Mouse (Mus musculus): ENCODE measurements around the gene Zbtb38.

The Zbtb38 gene

DNA sequence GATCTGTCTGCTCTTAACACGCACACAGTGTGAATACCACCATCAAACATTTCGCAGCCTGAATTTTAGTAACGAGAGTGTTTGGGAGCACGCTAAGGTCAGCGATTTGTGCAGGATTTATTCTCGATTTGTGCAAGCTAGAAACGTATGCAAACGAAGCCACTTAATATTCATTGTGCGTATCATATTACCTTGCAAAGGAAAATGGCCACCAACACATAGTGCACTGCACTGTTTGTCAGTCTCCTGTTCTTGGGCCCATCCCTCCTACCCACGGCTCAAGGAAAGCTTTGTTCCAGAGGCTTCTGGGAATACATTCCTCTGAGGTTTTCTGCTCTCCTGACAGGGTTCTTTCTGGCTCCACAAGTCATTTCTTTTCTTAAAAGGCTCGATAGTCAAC lies 37.5 kb downstream of the Zbtb38 start:
- DNase-seq (ENCODE audit: low read depth in 1 of 2, low spot score in 2 of 2) = no peak

DNA sequence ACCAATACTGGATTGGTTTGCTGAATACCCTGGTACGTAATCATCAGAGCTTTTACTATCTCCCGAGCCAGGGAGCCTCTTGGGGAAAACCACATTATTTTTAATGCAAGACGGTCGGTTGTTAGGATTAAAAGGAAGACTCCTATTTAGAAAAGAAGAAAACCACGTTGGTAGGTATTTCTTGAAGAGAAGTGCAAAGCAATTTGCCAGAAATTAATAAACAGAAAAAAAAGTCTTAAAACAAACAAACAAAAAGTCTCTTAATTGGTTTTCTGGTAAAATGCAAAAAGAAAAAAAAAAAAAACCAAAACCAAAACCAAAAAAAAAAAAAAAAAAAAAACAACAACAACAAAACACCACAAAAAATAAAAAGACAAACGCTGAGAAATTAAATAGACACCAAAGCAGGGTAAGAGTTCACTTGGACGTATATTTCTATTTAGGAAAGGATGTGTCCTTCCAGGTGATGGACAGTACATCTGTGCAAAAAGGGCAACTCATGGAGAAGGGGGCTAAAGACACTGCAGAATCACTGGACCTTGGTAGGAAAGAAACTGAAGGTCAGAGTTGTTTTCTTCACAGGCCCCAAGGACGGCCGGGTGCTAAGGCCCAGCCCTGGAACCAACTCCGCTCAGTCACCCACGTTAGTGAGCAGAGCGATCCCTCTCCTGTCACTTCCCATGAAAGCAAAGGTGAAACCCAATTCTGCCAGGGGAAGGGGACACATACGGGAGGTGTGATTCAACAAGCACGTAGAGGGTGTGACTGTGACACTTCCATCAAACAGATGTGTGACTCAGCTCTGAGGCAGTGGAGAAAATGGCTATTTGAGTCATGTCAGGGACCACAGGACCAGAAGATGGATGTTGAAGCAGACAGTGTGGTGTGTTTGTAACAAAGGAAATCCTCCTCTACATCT lies 38.9 kb downstream of the Zbtb38 start:
- DNase-seq (ENCODE audit: low read depth in 1 of 2, low spot score in 2 of 2) = no peak

DNA sequence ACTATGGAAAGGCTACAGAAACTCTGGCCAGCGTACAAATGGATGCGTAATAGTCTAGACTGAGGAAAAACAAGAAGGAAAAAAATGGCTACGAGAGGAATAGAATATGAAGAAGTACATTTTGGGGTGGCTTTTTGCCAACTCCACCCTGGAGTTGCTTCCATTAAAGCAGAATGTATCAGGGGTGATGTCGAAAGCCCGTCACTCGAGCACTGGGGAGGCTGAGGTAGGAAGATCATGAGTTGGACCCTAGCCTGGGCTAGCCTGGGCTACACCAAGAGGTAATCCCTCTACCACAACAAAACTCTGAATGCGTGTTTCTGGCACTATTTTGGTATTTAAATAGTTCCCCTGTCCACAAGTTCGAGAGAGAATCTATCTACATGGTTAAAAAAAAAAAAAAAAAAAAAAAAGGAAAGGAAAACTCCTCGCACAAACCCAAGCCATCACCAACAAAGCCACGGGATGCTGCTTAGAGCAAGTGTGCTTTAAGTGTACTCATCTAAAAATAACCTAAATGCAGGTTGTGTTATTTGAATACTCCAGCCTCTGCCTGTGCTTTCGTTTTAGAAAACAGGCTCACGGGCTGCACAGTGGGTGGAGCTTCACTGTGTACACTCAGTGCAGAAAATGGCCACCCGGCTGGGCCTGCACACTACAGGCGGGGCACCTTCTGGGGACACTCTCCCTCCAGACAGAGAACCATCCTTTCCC lies 39.7 kb downstream of the Zbtb38 start:
- no peak for DNase-seq (ENCODE audit: low read depth in 1 of 2, low spot score in 2 of 2)

DNA sequence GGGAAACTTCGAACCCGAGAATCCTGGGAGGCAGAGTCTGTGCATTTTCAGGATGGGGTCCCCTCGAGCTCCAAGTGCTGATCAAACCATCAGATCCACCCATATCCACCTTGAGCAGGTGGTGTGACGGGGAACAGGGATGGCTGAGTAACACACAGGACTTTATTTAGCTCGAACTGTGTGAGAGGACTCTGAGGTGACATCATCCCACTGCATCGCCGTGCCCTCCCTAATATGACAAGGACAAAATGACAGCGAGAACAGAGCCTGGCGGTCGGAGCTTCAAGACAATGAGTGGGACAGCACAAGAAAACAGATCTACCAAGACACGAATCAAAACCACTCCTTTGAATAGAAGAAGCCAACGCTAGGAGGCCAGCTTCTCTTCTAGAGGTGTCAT lies 40.6 kb downstream of the Zbtb38 start:
- DNase-seq (ENCODE audit: low read depth in 1 of 2, low spot score in 2 of 2) = no peak

DNA sequence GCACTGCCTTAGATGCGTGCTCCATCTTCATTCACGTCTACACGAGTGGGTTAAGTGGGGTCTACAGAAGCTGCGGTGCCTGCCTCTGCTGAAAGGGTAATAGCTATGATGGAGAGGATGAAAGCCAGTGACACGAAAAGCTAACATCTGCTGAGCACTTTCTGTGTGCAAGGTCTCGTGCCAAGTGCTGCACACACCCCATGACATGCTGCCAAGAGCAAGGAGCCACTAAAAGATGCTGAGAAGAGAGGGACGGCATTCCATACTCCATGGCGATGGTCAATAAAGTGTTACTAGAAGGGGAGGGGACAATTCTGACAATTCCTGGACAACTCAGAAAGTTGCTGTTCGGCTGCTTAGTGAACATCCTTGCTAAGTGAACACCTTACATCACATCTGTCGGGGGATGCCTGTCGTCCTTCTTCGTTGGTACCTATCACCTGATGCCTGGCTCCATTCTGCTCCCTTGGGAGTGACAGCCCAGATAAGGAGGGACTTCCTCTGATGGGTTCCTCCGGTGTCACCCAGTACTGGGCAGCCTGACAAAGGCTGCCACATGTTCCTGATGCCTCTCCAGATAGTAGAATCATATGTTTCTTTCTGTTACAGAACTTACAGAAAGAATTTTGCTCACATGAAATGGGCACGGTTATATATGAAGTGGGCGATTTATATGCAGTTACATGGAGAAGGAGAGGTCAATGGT lies 42.2 kb downstream of the Zbtb38 start:
- DNase-seq (ENCODE audit: low read depth in 1 of 2, low spot score in 2 of 2) = no peak

DNA sequence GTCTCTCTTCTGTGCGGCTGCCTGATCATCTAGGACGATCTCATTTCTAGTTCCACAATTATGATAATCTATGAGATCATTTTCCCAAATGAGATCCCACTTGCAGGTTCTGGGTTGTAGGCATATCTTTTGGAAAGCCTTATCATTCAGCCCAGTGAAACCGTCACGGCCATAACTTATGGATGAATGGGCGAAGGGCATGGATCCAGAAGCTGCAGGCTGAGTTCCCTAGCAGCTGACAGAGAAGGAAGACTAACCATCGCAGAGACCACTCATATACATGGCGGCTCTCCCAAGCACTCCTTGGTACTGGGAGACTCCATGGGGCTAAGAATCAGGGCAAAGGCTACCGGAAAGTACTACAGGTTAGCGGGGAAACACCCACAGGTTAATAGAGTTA lies 43.7 kb downstream of the Zbtb38 start:
- DNase-seq (ENCODE audit: low read depth in 1 of 2, low spot score in 2 of 2) = no peak

DNA sequence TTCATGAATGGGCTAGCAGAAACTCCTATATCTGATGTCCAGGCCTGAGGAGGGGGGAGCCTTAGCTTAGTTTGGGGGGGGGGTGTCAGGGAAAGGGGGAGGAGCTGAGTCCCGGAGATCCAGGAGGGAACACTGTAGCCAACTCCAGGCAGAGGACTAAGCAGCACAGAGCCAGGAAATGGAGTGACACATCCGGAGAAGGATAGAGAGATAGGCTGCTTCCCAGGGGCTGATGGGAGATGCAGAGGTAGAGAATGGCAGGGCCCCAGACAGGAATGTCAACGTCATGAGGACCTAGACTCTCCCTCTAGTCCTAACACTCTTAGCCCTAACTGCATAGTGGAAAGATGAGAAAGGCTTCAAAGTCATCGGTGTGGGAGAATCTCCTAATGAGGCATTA lies 44.7 kb downstream of the Zbtb38 start:
- no peak for DNase-seq (ENCODE audit: low read depth in 1 of 2, low spot score in 2 of 2)

DNA sequence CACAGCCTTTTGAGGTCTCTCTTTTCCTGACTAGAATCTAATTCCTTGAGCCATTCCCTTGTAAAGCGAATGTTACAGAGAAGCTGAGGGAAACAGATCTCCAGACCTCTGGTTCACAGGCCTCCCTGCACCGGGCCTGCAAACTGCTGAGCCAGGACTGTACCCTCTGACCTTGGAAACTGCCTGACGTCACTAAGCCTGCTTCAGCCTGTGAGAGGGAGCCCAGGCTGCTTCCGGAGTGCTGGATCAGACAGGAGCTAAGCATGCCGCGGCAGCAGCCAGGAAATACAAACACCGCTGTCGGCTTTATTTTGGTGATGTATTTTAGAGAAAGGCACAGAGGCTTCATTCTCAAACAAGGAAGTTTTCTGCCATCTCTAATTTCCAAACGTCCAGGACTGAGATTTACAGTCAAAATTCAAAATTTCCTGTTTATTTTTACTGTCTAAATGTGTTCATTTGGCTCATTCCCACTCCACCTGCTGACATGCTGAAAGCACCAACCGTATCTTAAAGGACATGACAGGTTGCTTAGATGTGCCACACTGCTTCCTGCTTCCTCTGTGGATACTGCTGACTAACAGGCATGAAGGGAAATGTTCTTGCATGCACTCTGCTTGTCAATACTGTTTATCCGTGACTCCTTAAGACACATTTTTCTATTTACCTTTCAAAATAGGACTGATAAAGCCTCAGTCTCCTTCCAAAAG lies 46.9 kb downstream of the Zbtb38 start:
- no peak for DNase-seq (ENCODE audit: low read depth in 1 of 2, low spot score in 2 of 2)

DNA sequence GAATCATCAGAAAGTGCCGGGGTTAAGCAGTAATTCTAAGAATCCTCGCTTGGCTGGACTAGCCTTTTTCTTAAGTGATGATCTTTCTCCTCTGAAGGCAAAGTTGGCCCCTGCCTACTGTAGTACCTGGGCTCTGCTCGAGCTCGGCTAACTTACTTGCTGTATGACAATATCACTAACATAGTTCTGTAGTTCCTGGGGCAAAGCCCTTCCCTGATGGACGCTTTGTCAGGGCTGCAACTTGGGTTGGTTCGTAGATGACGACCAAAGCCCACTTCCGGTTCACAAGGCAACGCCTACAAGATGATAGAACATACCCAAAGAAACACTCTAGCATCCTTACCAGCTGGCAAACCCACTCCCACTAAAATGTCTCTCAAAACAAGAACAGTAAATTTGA lies 47.7 kb downstream of the Zbtb38 start:
- no peak for DNase-seq (ENCODE audit: low read depth in 1 of 2, low spot score in 2 of 2)

DNA sequence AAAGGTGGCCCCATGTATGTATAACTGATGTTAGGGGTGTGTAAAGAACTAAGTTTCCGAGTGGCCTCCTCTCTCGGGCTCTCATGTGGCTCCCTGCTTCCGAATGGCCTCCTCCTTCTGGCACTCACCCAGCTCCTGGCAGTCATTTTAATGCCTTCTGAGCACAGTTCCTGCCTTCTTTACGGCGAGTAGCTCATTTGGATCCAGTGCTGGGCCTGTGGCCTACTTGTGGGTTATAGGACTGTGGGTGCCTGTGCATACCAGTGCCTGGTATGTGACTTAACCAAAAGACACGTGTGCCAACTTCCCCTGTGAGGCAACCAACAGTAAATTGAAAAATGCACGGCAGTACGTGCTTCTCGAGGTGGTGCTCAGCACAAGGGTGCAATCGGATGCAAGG lies 50.7 kb downstream of the Zbtb38 start:
- no peak for DNase-seq (ENCODE audit: low read depth in 1 of 2, low spot score in 2 of 2)

DNA sequence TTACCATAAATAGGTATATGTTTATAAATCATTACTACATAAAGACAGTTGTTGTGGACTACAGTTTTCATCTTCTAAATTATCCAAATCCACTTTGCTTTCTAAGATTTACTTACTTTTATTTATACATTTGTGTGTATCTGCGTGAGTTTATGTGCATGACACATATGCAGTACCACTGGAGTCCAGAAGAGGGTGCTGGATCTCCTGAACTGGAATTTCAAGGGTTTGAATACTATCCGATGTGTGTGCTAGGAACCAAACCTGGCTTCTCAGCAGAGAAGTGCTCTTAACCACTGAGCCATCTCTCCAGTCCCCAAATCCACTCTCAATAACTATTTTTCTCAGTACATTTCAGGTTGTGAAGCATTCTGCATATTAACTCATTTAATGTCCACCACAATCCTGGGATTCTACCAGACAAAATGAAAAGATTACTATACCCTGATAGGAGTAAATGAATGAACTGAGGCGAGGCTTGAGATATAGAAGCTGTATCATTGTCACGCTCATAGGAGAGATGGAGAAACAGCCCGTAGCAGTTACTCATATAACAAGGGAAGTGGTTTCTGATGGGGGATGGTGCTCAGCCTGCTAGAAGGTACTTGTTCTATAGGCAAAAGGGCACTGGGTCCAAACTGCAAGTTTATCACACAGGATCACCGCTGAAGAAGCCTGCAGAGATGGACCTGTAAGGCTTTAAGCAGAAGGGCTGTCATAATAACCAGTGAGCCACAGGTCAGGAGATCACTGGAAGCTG lies 53.2 kb downstream of the Zbtb38 start:
- DNase-seq (ENCODE audit: low read depth in 1 of 2, low spot score in 2 of 2) = no peak

DNA sequence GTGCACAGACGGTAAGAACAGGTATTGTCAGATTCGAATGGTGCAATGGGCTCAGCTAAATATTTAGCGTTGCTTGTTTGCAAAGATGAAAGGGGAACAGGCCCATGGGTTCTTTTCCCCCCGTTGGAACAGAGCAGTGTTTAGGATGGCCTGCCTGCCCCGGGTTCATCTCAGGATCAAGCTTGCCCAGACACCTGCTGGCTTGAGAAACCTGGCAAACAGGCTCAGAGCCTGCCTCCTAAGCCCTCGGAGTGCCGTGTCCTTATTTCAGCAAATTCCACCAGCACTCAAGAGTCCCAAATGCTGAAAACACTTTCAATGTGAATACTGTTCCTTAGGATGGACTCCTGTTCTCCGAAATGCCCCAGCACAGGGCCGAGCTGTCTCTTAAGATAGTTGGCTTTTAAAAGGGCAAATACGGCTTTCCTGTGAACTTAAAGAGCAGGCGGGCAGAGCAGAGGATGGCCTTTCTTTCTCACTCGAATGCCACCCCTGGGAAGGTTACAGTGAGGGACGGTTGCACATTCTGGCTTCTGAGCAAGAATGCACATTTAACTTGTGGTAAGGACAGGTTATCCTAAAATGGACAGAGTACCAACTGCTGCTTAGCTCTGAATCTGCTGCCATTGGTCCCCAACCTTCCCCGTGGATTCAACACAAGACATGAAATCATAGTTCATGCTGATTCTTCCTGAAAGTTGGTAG lies 55.7 kb downstream of the Zbtb38 start:
- no peak for DNase-seq (ENCODE audit: low read depth in 1 of 2, low spot score in 2 of 2)

DNA sequence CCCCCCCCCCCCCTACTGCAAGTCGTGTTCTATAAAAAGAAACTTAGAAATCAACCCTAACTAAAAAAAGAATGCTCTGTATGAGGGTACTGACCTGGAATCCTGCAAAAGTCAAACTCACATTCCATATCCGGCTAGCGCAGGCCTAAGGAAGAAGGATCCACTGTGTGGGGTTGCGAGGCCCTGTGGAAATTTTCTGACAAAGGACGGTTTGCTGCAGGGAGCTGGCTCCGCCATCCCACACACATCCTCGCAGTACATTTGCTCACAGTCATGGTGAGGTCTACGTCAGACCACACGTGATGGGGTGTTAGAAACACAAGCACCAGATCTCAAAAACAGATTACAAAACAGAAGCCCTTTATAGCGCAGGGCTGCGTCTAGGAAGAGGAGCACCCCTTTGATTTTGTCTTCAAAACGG lies 56.5 kb downstream of the Zbtb38 start:
- DNase-seq (ENCODE audit: low read depth in 1 of 2, low spot score in 2 of 2) = no peak

DNA sequence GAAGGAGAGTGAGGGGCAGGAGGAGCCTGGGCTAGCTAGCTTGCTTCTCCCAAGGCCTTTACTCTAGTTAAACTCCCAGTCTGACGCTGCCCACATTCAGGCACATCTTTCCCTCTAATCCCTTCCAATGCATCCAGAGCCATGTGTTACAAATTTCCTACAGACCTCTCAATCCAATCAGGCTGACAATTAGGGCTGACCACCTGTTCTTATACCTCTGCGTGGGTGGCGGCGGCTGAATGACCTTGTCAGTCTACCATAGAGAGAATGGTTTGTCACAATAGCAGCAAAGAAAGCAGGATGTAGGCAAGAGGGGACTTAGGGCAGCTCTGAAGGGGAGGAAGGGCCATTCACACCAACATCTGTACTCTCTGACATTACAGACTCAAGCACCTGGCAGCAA lies 62.2 kb downstream of the Zbtb38 start:
- DNase-seq (ENCODE audit: low read depth in 1 of 2, low spot score in 2 of 2) = no peak

DNA sequence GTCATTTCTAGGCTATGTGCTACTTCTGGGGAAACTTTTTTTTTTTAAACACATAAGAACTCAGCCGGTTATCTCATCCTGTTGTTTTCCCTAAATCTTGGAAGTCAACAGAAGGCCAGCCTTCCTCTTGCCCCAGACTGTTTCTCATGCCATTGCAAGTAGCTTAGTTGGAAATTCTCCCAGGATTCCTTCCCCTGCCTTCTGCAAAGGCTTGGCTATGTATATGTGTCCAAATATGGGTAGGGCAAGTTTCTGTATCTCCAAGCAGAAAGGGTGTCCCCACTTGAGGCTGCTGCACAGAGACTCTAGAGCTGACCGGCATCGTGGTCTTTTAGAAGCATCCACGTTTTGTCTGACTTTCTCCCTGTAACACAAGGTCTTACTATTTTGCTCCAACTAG lies 63.6 kb downstream of the Zbtb38 start:
- DNase-seq (ENCODE audit: low read depth in 1 of 2, low spot score in 2 of 2) = no peak

DNA sequence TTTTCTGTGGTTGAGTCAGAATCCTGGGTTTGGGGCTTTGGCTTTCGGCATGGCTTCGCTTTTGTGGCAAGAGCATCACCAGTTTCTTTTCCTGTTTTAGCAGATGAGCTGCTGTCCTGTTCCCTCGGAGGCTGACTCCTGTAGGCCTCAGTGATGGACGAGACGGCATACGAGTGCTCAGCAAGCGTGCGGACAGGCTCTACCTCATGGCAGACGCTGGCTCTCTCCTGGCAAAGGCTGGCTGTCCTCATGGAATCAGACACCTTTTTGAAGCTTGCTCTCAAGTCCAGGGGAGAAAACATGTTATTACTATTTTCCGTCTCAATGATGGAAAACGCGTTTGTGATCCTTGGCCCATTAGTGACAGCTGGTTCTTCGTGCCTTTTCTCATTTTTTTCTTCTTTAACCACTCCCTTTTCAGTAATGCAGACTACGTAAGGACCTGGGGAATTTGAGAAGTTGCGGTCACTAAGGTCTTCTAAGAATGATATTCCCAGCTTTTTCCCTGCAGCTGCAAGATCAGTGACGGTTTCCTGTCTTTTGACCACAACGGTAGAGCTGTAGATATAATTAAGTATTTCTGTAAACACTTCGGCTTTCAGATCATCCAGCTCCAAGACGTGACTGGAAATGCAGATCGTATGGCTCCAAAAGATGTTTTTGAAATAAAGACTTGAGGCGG lies 64.3 kb downstream of the Zbtb38 start:
- no peak for DNase-seq (ENCODE audit: low read depth in 1 of 2, low spot score in 2 of 2)

DNA sequence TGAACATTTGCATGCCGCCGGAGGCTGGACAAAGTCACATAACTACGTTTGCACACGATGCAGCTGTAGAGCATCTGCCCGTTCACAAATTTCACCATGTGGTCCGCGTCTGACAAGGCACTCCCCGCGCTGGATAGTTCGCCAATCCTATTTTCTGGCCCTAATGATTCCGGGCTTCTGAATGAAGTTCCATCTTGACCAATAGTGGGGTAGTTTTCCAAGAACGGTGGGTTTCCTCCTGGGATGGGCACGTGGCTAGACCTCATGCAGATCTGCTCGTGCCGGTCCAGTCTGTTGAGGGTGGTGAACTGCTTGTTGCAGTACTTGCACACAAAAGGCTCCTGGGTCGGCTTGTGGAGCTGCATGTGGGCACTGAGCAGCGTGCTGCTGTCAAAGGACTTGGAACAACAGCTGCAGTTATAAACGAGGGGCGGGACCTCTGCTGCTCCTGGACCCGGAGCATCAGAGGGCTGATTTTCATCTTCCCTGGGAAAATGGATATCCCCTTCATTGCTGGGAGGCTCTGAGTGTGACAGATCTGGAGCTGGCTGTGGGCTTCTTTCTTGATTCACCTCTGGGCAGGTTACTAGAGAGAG lies 64.9 kb downstream of the Zbtb38 start:
- no peak for DNase-seq (ENCODE audit: low read depth in 1 of 2, low spot score in 2 of 2)

DNA sequence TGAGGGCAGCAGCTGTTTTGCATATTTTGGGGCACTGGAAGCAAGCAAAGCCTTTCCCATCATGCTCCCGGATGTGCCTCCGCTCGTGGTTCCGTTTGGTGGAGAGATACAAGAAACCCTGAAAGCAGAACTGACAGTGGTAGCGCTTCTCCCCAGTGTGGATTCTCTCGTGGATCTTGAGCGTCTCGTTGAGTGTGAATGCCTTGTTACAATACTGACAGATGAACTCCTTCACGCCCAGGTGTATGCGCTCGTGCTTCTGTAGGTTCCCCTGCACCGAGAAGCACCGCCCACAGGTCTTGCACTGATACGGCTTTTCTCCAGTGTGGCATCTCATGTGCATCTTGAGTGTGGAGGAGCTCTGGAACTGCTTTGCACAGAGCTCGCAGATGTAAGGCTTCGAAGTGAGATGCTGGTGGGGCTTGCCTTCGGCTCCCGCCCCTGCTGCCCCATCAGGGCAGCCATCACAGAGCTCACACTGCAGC lies 67.0 kb downstream of the Zbtb38 start:
- no peak for DNase-seq (ENCODE audit: low read depth in 1 of 2, low spot score in 2 of 2)
